Mouse (Mus musculus) embryonic facial prominence, embryonic 14.5 days (tissue): ENCODE results near the gene Sec1. TPM values are rescaled to one million over a fixed set of nuclear protein-coding genes. Genes with fewer than 3 reads are reported as not detected.

Experiments
- ATAC-seq: fragments of 200-750 bp; cut with Nextera tagmentation; 2 replicates; pipeline ENCODE4 v1.8.0; 2017; ENCODE audit warnings: low read depth, moderate number of reproducible peaks, moderate TSS enrichment
- DNase-seq: peaks from one replicate; pipeline ENCODE4 v3.0.0-alpha.2; 2015; ENCODE audit warnings: low spot score
- H3K27ac ChIP-seq: fragments of 300-500 bp; sonication (generic); replicated peaks from 2 replicates; pipeline ENCODE4 v1.5.1; 2014; ENCODE audit warnings: low read depth, mild to moderate bottlenecking, low read length, moderate library complexity
- H3K27me3 ChIP-seq: fragments of 300-500 bp; sonication (generic); replicated peaks from 2 replicates; pipeline ENCODE4 v1.6.1; 2014; ENCODE audit warnings: low read length; ENCODE audit not compliant: control insufficient read depth, insufficient read depth
- H3K36me3 ChIP-seq: fragments of 300-500 bp; sonication (generic); 2 replicates; pipeline ENCODE4 v1.6.1; 2014; ENCODE audit warnings: low read length, mixed read lengths; ENCODE audit not compliant: control insufficient read depth, insufficient read depth
- H3K4me1 ChIP-seq: fragments of 300-500 bp; sonication (generic); 2 replicates; pipeline ENCODE4 v1.6.1; 2014; ENCODE audit warnings: antibody characterized with exemption, low read length; ENCODE audit not compliant: control insufficient read depth, insufficient read depth
- H3K4me2 ChIP-seq: fragments of 300-500 bp; sonication (generic); 2 replicates; pipeline ENCODE4 v1.6.1; 2014; ENCODE audit warnings: low read depth, mild to moderate bottlenecking, low read length, moderate library complexity, mixed read lengths
- H3K4me3 ChIP-seq: fragments of 300-500 bp; sonication (generic); 2 replicates; pipeline ENCODE4 v1.5.1; 2014; ENCODE audit warnings: low read depth, mild to moderate bottlenecking, low read length
- H3K9ac ChIP-seq: fragments of 300-500 bp; sonication (generic); 2 replicates; pipeline ENCODE4 v1.6.1; 2014; ENCODE audit warnings: low read depth, mild to moderate bottlenecking, low read length, moderate library complexity, mixed read lengths
- H3K9me3 ChIP-seq: fragments of 300-500 bp; sonication (generic); 2 replicates; pipeline ENCODE4 v1.6.1; 2016; ENCODE audit warnings: low read length; ENCODE audit not compliant: control insufficient read depth
- WGBS: fragments of 180-500 bp; shearing (Covaris S2); extraction: QIAGEN DNeasy Blood & Tissue Kit; methylation state at CpG from one replicate; pipeline ENCODE4 v1.1.7; 2014; 5-methylcytosine and 5-hydroxymethylcytosine counted together
- polyA plus RNA-seq: library from polyadenylated mRNA; unstranded; fragments of >200 nt; fragmentation: Nextera tagmentation; extraction: Ambion mirVana; gene quantifications from 2 replicates; pipeline ENCODE4 v1.2.1, GENCODE M21; 2014

Gene Sec1
- polyA plus RNA-seq, 1 experiment from 2014 or later: 2.1 TPM

GRCm38 (mm10) chr7:45640191-45640957 lies 53.8 kb downstream of the Sec1 start:
- 67% methylated on average over 19 of the region's 19 CpGs for WGBS
- no peak for ATAC-seq
- Histone ChIP-seq H3K4me3 (peak overlapping the region; percentile 8; the same call in 1 of the 2 replicates), H3K4me2 (peak overlapping the region; percentile 81; the same call in 1 of the 2 replicates), H3K36me3 (peaks cover 10% of the 10 kb centered on the region), H3K27ac (peak overlapping the region; percentile 74), H3K9ac (peak overlapping the region; percentile 30; the same call in 1 of the 2 replicates), H3K9me3 (no peaks in the 10 kb centered on the region), H3K27me3 (no peaks in the 10 kb centered on the region), H3K4me1 (peaks cover 41% of the 10 kb centered on the region)
- no peak for DNase-seq

DNA sequence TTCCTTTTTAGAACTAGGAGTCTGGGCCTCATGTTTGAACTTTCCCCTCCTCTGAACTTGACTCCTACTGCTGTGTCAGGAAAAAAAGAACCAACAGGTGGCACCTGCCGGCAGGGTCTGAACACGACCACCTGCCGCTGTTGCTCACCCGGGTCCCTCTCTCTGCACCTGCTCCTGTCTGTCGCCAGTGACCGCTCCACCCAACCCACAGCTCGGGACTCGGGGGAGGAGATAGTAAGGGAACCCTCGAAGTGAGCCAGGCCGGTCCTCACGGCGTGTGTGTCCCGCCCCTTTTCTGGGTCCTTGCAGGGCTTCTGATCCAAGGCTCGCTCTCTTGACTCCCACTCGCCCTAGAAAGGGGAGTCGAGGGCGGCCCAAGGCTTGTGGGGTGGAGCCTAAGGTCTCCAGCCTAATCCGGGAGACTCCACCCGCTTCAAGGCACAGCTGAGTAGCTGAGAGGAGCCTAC lies 54.6 kb downstream of the Sec1 start, which contains the start of gene Mamstr:
Gene Mamstr (plus strand): TSS at position 417 of the 467 bp plus-strand sequence.
- Histone ChIP-seq H3K9ac (peak within 1 kb of the TSS; percentile 30; the same call in 1 of the 2 replicates), H3K4me2 (peak within 1 kb of the TSS; percentile 81), H3K4me3 (peak within 1 kb of the TSS; percentile 8; the same call in 1 of the 2 replicates), H3K4me1 (peaks cover 39% of the 10 kb centered on the region), H3K9me3 (no peaks in the 10 kb centered on the region), H3K27me3 (no peaks in the 10 kb centered on the region), H3K27ac (peak within 1 kb of the TSS; percentile 74), H3K36me3 (peaks cover 10% of the 10 kb centered on the region)
- peak; percentile 86 for DNase-seq
- no peak for ATAC-seq
- 14% methylated on average over 19 of the region's 19 CpGs for WGBS

GRCm38 (mm10) chr7:45638623-45639401 lies 55.4 kb downstream of the Sec1 start:
- Histone ChIP-seq H3K4me1 (peaks cover 33% of the 10 kb centered on the region), H3K36me3 (peaks cover 10% of the 10 kb centered on the region), H3K27me3 (no peaks in the 10 kb centered on the region), H3K9ac (peak overlapping the region; percentile 59), H3K9me3 (no peaks in the 10 kb centered on the region), H3K4me2 (peak overlapping the region; percentile 61), H3K27ac (peak overlapping the region; percentile 25; the same call in 1 of the 2 replicates), H3K4me3 (peak overlapping the region; percentile 36)
- ATAC-seq (peak; percentile 85), DNase-seq (peak; percentile 99)
- WGBS: 17% methylated on average over 29 of the region's 29 CpGs

DNA sequence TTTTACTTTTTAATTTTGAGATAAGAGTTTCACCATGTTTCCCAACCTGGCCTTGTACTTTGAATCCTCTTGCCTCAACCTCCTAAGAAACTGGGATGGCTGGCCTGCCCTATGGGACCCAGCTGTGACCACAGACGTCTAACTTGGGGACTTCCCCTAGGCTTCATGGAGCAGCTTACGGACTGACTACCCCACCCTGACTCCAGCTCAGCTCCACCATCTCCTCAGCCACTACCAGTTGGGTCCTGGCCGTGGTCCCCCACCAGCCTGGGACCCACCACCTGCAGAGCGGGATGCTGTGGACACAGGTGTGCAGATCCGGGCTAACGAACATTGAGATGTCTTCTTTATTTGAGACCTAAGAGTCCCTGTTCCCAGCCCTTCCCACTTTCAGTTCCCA lies 56.5 kb downstream of the Sec1 start:
- Histone ChIP-seq H3K9ac (no peak overlapping the region), H3K9me3 (no peaks in the 10 kb centered on the region), H3K36me3 (peaks cover 10% of the 10 kb centered on the region), H3K27me3 (no peaks in the 10 kb centered on the region; the same call in 1 of the 2 replicates), H3K4me3 (peak overlapping the region; percentile 36; the same call in 1 of the 2 replicates), H3K4me2 (peak overlapping the region; percentile 61; the same call in 1 of the 2 replicates), H3K27ac (no peak overlapping the region), H3K4me1 (peaks cover 30% of the 10 kb centered on the region)
- WGBS: 92% methylated on average over 6 of the region's 6 CpGs
- ATAC-seq: no peak
- DNase-seq: no peak

GRCm38 (mm10) chr7:45635711-45636688 lies 58.2 kb downstream of the Sec1 start:
- no peak overlapping the region for H3K4me2 ChIP-seq
- no peak overlapping the region for H3K4me3 ChIP-seq
- no peak overlapping the region; the same call in 1 of the 2 replicates for H3K27ac ChIP-seq
- H3K9ac ChIP-seq: no peak overlapping the region
- no peak for ATAC-seq
- no peaks in the 10 kb centered on the region; the same call in 1 of the 2 replicates for H3K27me3 ChIP-seq
- DNase-seq: peak; percentile 56
- 72% methylated on average over 15 of the region's 15 CpGs for WGBS
- H3K9me3 ChIP-seq: no peaks in the 10 kb centered on the region
- peaks cover 10% of the 10 kb centered on the region for H3K36me3 ChIP-seq
- peaks cover 19% of the 10 kb centered on the region for H3K4me1 ChIP-seq

DNA sequence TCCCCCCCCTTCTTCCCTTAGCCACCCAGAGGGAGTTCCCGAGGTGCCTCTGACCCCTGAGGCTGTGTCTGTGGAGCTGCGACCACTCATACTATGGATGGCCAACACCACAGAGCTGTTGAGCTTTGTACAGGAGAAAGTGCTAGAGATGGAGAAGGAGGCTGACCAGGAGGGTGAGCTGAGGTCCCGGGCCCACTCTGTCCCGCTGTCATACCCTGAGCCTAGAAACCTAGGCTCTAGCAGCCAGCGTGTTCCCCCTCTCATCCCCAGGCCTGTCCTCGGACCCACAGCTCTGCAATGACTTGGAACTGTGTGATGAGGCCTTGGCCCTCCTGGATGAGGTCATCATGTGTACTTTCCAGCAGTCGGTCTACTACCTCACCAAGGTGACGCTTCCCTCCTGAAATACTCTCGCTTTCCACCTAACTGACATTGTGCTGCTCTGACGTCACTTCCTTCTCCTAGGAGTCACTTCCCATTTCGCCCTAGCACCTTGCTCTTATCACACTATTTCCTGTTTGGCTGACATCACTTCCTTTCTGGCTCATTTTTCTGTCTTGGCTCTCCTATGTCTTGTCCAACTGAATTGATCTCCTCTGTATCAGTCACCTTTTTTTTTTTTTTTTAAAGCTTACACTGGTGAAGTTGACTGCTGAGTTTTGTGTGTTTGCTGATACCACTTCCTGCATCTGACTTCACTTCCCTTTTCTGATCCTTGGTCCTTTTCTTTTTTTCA lies 59.1 kb downstream of the Sec1 start:
- H3K4me1 ChIP-seq: peaks cover 14% of the 10 kb centered on the region
- H3K4me3 ChIP-seq: no peak overlapping the region
- H3K27me3 ChIP-seq: no peaks in the 10 kb centered on the region; the same call in 1 of the 2 replicates
- no peaks in the 10 kb centered on the region for H3K9me3 ChIP-seq
- peaks cover 10% of the 10 kb centered on the region for H3K36me3 ChIP-seq
- DNase-seq (no peak), ATAC-seq (no peak)
- 81% methylated on average over 10 of the region's 11 CpGs for WGBS
- H3K4me2 ChIP-seq: no peak overlapping the region
- no peak overlapping the region for H3K27ac ChIP-seq
- no peak overlapping the region for H3K9ac ChIP-seq

- WGBS: 20% methylated on average over 4 of the region's 35 CpGs
- peak overlapping the region; percentile 61 for H3K9ac ChIP-seq
- H3K27me3 ChIP-seq: peaks cover 9% of the 10 kb centered on the region; the same call in 1 of the 2 replicates
Measured at GRCm38 (mm10) chr7:45632499-45632898, 61.7 kb downstream of the Sec1 start.

More at GRCm38 (mm10) chr7:45632499-45632898, 61.7 kb downstream of the Sec1 start:
- H3K9me3 ChIP-seq: no peaks in the 10 kb centered on the region
- ATAC-seq (no peak), DNase-seq (no peak)
- peak overlapping the region; percentile 49 for H3K4me2 ChIP-seq
- peaks cover 10% of the 10 kb centered on the region for H3K36me3 ChIP-seq
- peak overlapping the region; percentile 30 for H3K4me3 ChIP-seq
- H3K4me1 ChIP-seq: peaks cover 7% of the 10 kb centered on the region; the same call in 1 of the 2 replicates
- H3K27ac ChIP-seq: no peak overlapping the region
